Mouse (Mus musculus) hindbrain, embryonic 14.5 days (tissue): ENCODE data around the gene Tceal9. TPM values are rescaled to one million over a fixed set of nuclear protein-coding genes. Genes with fewer than 3 reads are reported as not detected.

Experiments used
- ATAC-seq: fragments of 200-750 bp; cut with Nextera tagmentation; 2 replicates; pipeline ENCODE4 v1.8.0; 2017; ENCODE audit warnings: moderate number of reproducible peaks, mild to moderate bottlenecking, moderate TSS enrichment, moderate library complexity; ENCODE audit not compliant: low FRiP score
- DNase-seq: peaks from one replicate; pipeline ENCODE4 v3.0.0-alpha.2; 2015; ENCODE audit warnings: low spot score
- H3K27ac ChIP-seq: fragments of 300-500 bp; sonication (generic); 2 replicates; pipeline ENCODE4 v1.5.1; 2014; ENCODE audit warnings: mild to moderate bottlenecking, moderate library complexity
- H3K27me3 ChIP-seq: fragments of 300-500 bp; sonication (generic); 2 replicates; pipeline ENCODE4 v1.6.1; 2014; ENCODE audit warnings: mild to moderate bottlenecking, low read length, mixed read lengths; ENCODE audit not compliant: control insufficient read depth, insufficient read depth
- H3K36me3 ChIP-seq: fragments of 300-500 bp; sonication (generic); replicated peaks from 2 replicates; pipeline ENCODE4 v1.6.1; 2014; ENCODE audit not compliant: control insufficient read depth, insufficient read depth
- H3K4me1 ChIP-seq: fragments of 300-500 bp; sonication (generic); replicated peaks from 2 replicates; pipeline ENCODE4 v1.6.1; 2014; ENCODE audit warnings: antibody characterized with exemption, low read length, mixed read lengths; ENCODE audit not compliant: control insufficient read depth, insufficient read depth
- H3K4me2 ChIP-seq: fragments of 300-500 bp; sonication (generic); replicated peaks from 2 replicates; pipeline ENCODE4 v1.6.1; 2014; ENCODE audit warnings: mild to moderate bottlenecking, moderate library complexity
- H3K4me3 ChIP-seq: fragments of 300-500 bp; sonication (generic); replicated peaks from 2 replicates; pipeline ENCODE4 v1.5.1; 2014; ENCODE audit warnings: mild to moderate bottlenecking, low read length
- H3K9ac ChIP-seq: fragments of 300-500 bp; sonication (generic); 2 replicates; pipeline ENCODE4 v1.6.1; 2014
- H3K9me3 ChIP-seq: fragments of 300-500 bp; sonication (generic); 2 replicates; pipeline ENCODE4 v1.6.1; 2016; ENCODE audit warnings: low read length; ENCODE audit not compliant: control insufficient read depth
- WGBS: fragments of 180-500 bp; shearing (Covaris S2); extraction: QIAGEN DNeasy Blood & Tissue Kit; methylation state at CpG from one replicate; pipeline ENCODE4 v1.1.7; 2014; 5-methylcytosine and 5-hydroxymethylcytosine counted together
- polyA plus RNA-seq: library from polyadenylated mRNA; unstranded; fragments of >200 nt; fragmentation: Nextera tagmentation; extraction: Ambion mirVana; gene quantifications from 2 replicates; pipeline ENCODE4 v1.2.1, GENCODE M21; 2014

The Tceal9 gene
- polyA plus RNA-seq, 1 experiment from 2014 or later, result 268 TPM

DNA sequence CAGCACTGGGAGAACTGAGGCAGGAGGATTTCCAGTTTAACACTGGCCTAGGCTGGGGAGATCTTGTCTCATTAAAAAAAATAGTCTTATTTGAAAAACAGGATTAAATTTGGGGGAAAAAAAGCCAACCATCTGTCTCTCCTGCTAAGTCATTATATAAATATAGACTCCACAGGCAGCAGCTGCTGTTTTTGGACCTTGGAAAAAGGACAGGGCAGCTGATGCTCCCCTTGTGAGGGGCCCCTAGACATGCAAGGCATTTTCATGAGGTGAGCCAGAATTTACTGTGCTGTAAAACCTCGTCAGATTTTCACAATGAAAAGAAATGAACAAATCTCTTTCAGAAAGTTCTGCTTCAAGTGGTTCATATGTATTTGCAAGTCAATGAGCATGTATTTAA is 28.6 kb upstream of the Tceal9 start:
- Histone ChIP-seq H3K4me2 (no peak overlapping the region), H3K27ac (no peak overlapping the region), H3K9ac (no peak overlapping the region), H3K36me3 (no peaks in the 10 kb centered on the region), H3K27me3 (no peaks in the 10 kb centered on the region), H3K4me3 (no peak overlapping the region), H3K9me3 (no peaks in the 10 kb centered on the region), H3K4me1 (no peaks in the 10 kb centered on the region)
- ATAC-seq, result no peak
- 46% methylated on average over 1 of the region's 1 CpGs for WGBS
- DNase-seq, result no peak

- no peak overlapping the region for H3K27ac ChIP-seq
- H3K4me3 ChIP-seq, result no peak overlapping the region
- H3K4me2 ChIP-seq, result no peak overlapping the region
- no peaks in the 10 kb centered on the region for H3K9me3 ChIP-seq
- DNase-seq (no peak), ATAC-seq (no peak)
- H3K4me1 ChIP-seq, result no peaks in the 10 kb centered on the region
- H3K27me3 ChIP-seq, result 0 out of 2 replicates have a peak, but pooled peaks cover 5% of the 10 kb centered on the region
- 76% methylated on average over 6 of the region's 6 CpGs for WGBS
- H3K36me3 ChIP-seq, result no peaks in the 10 kb centered on the region
- H3K9ac ChIP-seq, result no peak overlapping the region
Observed at GRCm38 (mm10) chrX:136223714-136224113, 21.2 kb upstream of the Tceal9 start.

DNA sequence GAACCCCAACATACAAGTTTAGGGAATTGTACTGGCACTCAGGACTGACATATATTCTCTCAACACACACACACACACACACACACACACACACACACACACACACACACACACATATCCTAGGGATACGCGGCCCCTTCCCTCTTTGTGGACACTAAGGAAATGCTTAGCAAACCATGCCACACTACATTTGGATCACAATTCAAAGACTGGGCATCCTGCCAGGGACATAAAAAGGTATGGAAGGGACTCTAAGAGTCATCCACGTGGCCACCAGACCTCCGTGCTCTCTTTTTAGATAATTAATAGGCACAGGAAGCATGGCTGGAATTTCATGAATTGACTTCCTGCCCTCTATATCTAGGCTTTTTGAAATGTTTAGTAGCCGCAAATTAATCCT is 17.1 kb upstream of the Tceal9 start:
- Histone ChIP-seq H3K4me3 (no peak overlapping the region), H3K4me1 (no peaks in the 10 kb centered on the region), H3K9ac (no peak overlapping the region), H3K36me3 (no peaks in the 10 kb centered on the region), H3K4me2 (no peak overlapping the region), H3K27ac (no peak overlapping the region), H3K9me3 (no peaks in the 10 kb centered on the region), H3K27me3 (0 out of 2 replicates have a peak, but pooled peaks cover 5% of the 10 kb centered on the region)
- no peak for DNase-seq
- ATAC-seq, result no peak
- WGBS, result 57% methylated on average over 5 of the region's 5 CpGs

DNA sequence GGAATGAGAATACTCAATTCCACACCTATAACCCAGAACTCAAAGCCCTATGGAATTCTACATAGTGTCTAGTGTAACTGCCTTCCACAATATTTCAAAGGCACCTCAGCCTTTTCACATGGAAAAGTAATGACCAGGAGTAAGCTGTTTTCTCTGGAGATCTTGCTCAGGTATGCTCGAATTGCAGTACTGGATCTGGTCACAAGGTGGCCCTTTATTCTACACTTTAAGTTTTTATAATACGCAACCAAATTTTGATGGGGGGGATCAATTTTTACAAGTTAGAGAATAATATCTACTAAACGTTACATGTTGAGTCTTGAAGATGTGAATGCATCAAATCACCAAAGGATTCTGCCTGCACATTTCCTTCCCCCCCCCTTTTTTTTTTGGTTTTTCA is 6.8 kb upstream of the Tceal9 start:
- peak; percentile 67 for DNase-seq
- Histone ChIP-seq H3K9me3 (no peaks in the 10 kb centered on the region), H3K4me2 (no peak overlapping the region), H3K27ac (no peak overlapping the region), H3K4me3 (no peak overlapping the region), H3K4me1 (no peaks in the 10 kb centered on the region), H3K36me3 (no peaks in the 10 kb centered on the region), H3K9ac (no peak overlapping the region), H3K27me3 (no peaks in the 10 kb centered on the region)
- WGBS, result 55% methylated on average over 3 of the region's 3 CpGs
- no peak for ATAC-seq

DNA sequence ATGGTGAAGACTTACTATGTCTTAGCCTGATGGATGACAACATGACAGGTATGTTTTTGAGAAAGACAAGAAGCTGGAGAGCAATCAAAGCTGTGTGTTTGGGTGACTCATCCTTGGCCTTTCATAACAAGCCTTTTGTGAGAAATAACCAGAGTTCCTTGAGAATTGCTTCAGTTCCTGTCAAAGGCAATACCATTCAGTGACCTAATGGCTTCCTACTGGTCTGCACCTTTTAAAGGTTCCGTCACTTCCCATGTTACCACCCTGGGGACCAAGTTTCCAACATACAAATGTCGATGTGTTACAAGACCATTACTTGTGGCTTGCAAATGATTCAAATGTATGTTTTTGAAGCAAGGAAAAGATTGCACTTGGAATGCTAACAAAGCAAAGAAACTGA is 1.7 kb upstream of the Tceal9 start:
- no peak for ATAC-seq
- no peak for DNase-seq
- H3K27me3 ChIP-seq, result peaks cover 3% of the 10 kb centered on the region; the same call in 1 of the 2 replicates
- H3K9ac ChIP-seq, result no peak overlapping the region
- no peak overlapping the region for H3K27ac ChIP-seq
- H3K4me3 ChIP-seq, result no peak overlapping the region
- H3K4me2 ChIP-seq, result 0 out of 2 replicates have a peak overlapping the region, but pooled peaks have one; percentile 50
- 0 out of 2 replicates have a peak, but pooled peaks cover 7% of the 10 kb centered on the region for H3K4me1 ChIP-seq
- H3K36me3 ChIP-seq, result peaks cover 10% of the 10 kb centered on the region
- no peaks in the 10 kb centered on the region for H3K9me3 ChIP-seq
- 91% methylated on average over 2 of the region's 2 CpGs for WGBS

- H3K4me2 ChIP-seq, result peak overlapping the region; percentile 50
- ATAC-seq, result peak; percentile 71
- WGBS, result 18% methylated on average over 14 of the region's 15 CpGs
Observed at GRCm38 (mm10) chrX:136245521-136246071, 717 bp downstream of the Tceal9 start.

DNA sequence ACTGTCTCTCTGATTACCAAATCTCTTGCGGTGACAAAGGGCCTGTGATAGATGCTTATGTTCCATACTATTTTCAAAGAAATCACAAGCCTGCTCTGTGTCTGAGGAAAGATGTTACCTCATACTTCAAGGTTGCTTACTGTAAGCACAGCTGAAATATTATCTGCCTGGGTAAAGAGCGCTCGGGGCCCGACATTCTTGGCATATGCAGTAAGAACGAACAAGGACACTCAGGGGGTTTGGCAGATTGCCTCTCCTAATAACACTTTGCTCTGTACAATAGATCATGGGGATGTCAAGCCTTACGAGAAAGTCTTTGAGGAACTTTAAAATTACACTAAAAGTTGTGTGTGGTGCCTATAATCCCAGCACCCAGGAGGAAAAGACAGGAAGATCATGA is 3.9 kb downstream of the Tceal9 start:
- 0 out of 2 replicates have a peak, but pooled peaks cover 6% of the 10 kb centered on the region for H3K4me1 ChIP-seq
- no peak overlapping the region for H3K4me2 ChIP-seq
- H3K27ac ChIP-seq, result no peak overlapping the region
- no peak overlapping the region for H3K9ac ChIP-seq
- H3K27me3 ChIP-seq, result no peaks in the 10 kb centered on the region
- no peaks in the 10 kb centered on the region for H3K9me3 ChIP-seq
- ATAC-seq, result no peak
- WGBS, result 78% methylated on average over 6 of the region's 6 CpGs
- no peak for DNase-seq
- H3K4me3 ChIP-seq, result no peak overlapping the region
- peaks cover 10% of the 10 kb centered on the region for H3K36me3 ChIP-seq

More at GRCm38 (mm10) chrX:136245521-136246071, 717 bp downstream of the Tceal9 start:
- Histone ChIP-seq H3K4me3 (peak overlapping the region; percentile 66), H3K27ac (peak overlapping the region; percentile 87), H3K36me3 (peaks cover 10% of the 10 kb centered on the region), H3K27me3 (peaks cover 3% of the 10 kb centered on the region; the same call in 1 of the 2 replicates), H3K9ac (peak overlapping the region; percentile 82), H3K4me1 (0 out of 2 replicates have a peak, but pooled peaks cover 7% of the 10 kb centered on the region), H3K9me3 (no peaks in the 10 kb centered on the region)
- DNase-seq, result peak; percentile 34

GRCm38 (mm10) chrX:136249671-136250070 is 4.8 kb downstream of the Tceal9 start:
- WGBS, result 88% methylated on average over 7 of the region's 7 CpGs
- no peak for ATAC-seq
- 0 out of 2 replicates have a peak, but pooled peaks cover 3% of the 10 kb centered on the region for H3K4me1 ChIP-seq

DNA sequence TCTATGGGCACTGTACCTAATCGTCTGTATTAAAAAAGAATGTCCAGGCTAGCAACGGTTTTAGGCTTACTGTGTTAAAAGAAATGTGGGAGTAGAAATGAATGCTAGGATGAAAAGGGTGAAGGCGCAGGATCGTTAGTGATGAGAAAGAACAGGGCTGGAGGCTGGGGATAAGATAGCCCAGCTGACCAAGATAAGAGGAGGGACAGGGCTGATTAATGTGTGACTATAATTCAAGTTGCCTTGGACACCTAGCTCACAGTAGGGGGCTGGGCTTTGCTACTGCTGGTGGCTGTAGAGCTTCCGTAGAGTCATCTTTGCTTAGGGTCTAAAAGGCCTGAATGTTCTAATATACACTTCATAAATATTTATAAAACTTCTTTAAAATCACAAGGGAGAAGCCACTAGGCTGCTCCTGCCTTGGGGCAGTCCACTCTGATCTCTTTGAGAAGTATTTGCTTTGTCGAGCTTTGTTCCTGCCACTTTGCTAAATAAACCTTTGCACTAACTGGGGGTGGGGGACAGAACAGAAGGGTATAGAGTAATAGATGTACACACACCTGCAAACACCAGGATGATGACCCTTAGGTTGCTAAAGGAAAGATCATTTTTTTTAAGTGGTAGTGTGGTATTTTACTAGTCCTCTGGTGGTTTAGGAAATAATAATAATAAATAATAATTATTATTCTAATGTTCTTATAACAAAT is 7.3 kb downstream of the Tceal9 start:
- no peak for ATAC-seq
- WGBS, result 57% methylated on average over 6 of the region's 6 CpGs
- no peak overlapping the region for H3K4me2 ChIP-seq

More at GRCm38 (mm10) chrX:136249671-136250070, 4.8 kb downstream of the Tceal9 start:
- H3K9me3 ChIP-seq, result no peaks in the 10 kb centered on the region
- no peaks in the 10 kb centered on the region for H3K27me3 ChIP-seq
- peaks cover 10% of the 10 kb centered on the region for H3K36me3 ChIP-seq
- H3K9ac ChIP-seq, result no peak overlapping the region
- DNase-seq, result no peak
- H3K27ac ChIP-seq, result no peak overlapping the region
- H3K4me2 ChIP-seq, result no peak overlapping the region
- H3K4me3 ChIP-seq, result no peak overlapping the region

More for the DNA sequence above, 7.3 kb downstream of the Tceal9 start:
- no peak for DNase-seq
- no peaks in the 10 kb centered on the region for H3K27me3 ChIP-seq
- H3K27ac ChIP-seq, result no peak overlapping the region
- H3K9ac ChIP-seq, result no peak overlapping the region
- H3K4me3 ChIP-seq, result no peak overlapping the region
- peaks cover 9% of the 10 kb centered on the region for H3K36me3 ChIP-seq
- no peaks in the 10 kb centered on the region for H3K4me1 ChIP-seq
- no peaks in the 10 kb centered on the region for H3K9me3 ChIP-seq
